13 mouse cellular contexts compared by ENCODE assay signal in the genomic region with DNA sequence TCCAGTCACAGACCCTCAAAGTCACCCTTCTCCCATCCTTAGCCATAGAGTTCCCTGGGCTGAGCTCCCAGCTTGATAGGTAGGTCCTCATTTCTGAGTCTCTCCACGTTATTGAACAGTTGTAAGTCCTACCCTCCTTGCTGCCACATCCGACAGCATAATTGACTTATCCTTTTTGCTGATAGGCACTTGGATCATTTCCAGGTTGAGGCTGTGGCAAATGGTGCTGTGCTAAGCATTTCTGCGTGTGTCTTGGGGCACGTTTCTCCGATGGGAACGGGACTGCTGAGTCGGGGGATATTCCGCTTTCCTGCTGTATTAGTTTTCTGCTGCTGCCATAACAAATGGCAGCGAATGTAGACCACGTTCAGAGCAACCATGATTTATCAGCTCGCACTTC. TPM values are rescaled to one million over a fixed set of nuclear protein-coding genes. Genes with fewer than 3 reads are reported as not detected.
"Had no signal": no experiment of that assay in that cellular context is flagged by ENCODE, and none has a peak within 500 bp of the region (broad histone marks: within the 10 kb centered on the region; RNA-seq: fewer than 3 reads in every experiment).

No protein-coding gene starts in this region.

- H3K4me1 ChIP-seq: kidney, embryonic 15.5 days; limb, embryonic 13.5 days; midbrain, embryonic 15.5 days; neural tube, embryonic 13.5 days had no signal

- H3K27me3 ChIP-seq: midbrain, embryonic 15.5 days had no signal

- H3K4me2 ChIP-seq: kidney, embryonic 15.5 days; limb, embryonic 13.5 days; midbrain, embryonic 15.5 days; neural tube, embryonic 13.5 days had no signal

- ATAC-seq: midbrain, embryonic 15.5 days had no signal

- H3K9ac ChIP-seq: kidney, embryonic 15.5 days; limb, embryonic 13.5 days; liver, embryonic 14.5 days; midbrain, embryonic 15.5 days; neural tube, embryonic 13.5 days had no signal

- H3K27ac ChIP-seq: kidney, embryonic 15.5 days; limb, embryonic 13.5 days; liver, embryonic 14.5 days; midbrain, embryonic 15.5 days; neural tube, embryonic 13.5 days; stomach, postnatal 0 days had no signal

- H3K9me3 ChIP-seq: kidney, embryonic 15.5 days; midbrain, embryonic 15.5 days had no signal

- DNase-seq: kidney, postnatal 14 days; left cerebral cortex, postnatal 4 days; lung, adult 18-20 months; right cerebral cortex, adult 18-20 months; thymus, postnatal 4 days had no signal

- H3K4me3 ChIP-seq: kidney, embryonic 15.5 days; limb, embryonic 13.5 days; midbrain, embryonic 15.5 days; neural tube, embryonic 13.5 days had no signal

RNA-seq across cellular contexts. Expression of gene Rasgef1c, which starts 7.8 kb away (rescaled TPM):
- total RNA-seq: liver, adult 2 months had no signal
- polyA plus RNA-seq: liver, adult 2 months; liver, embryonic 14.5 days; lung, embryonic 16.5 days had no signal
